Mouse (Mus musculus) E14TG2a.4 (cell line): ENCODE data around the gene Mrps27.

Source experiments
- CTCF ChIP-seq: conservative IDR thresholded peaks from 2 replicates; pipeline ENCODE4 v1.5.1; 2014; ENCODE audit warnings: low read length
- NANOG ChIP-seq: IDR thresholded peaks from 2 replicates; pipeline ENCODE4 v1.6.1; 2014; ENCODE audit warnings: borderline replicate concordance, low read length, mixed read lengths

GRCm38 (mm10) chr13:99412477-99413080 lies 68.0 kb downstream of the Mrps27 start:
- TF ChIP-seq CTCF (no peak), NANOG (no peak)
